Mouse (Mus musculus) hindbrain, postnatal 0 days (tissue): Measurements from ENCODE around the gene Rdm1. TPM values are rescaled to one million over a fixed set of nuclear protein-coding genes. Genes with fewer than 3 reads are reported as not detected.

Source experiments
- ATAC-seq: fragments of 200-750 bp; cut with Nextera tagmentation; 2 replicates; pipeline ENCODE4 v1.8.0; 2017; ENCODE audit warnings: mild to moderate bottlenecking, moderate TSS enrichment, moderate library complexity
- DNase-seq: peaks from one replicate; pipeline ENCODE4 v3.0.0-alpha.2; 2015; ENCODE audit warnings: low spot score
- H3K27ac ChIP-seq: fragments of 300-500 bp; sonication (generic); 2 replicates; pipeline ENCODE4 v1.5.1; 2014; ENCODE audit warnings: mild to moderate bottlenecking
- H3K27me3 ChIP-seq: fragments of 300-500 bp; sonication (generic); 2 replicates; pipeline ENCODE4 v1.6.1; 2014; ENCODE audit warnings: low read length, mixed read lengths; ENCODE audit not compliant: insufficient read depth
- H3K36me3 ChIP-seq: fragments of 300-500 bp; sonication (generic); 2 replicates; pipeline ENCODE4 v1.6.1; 2014; ENCODE audit warnings: low read length, mixed read lengths; ENCODE audit not compliant: insufficient read depth
- H3K4me1 ChIP-seq: fragments of 300-500 bp; sonication (generic); 2 replicates; pipeline ENCODE4 v1.6.1; 2014; ENCODE audit warnings: antibody characterized with exemption, low read length, mixed read lengths; ENCODE audit not compliant: insufficient read depth
- H3K4me2 ChIP-seq: fragments of 300-500 bp; sonication (generic); 2 replicates; pipeline ENCODE4 v1.6.1; 2014; ENCODE audit warnings: low read depth, mild to moderate bottlenecking, low read length, moderate library complexity, mixed read lengths
- H3K4me3 ChIP-seq: fragments of 300-500 bp; sonication (generic); 2 replicates; pipeline ENCODE4 v1.5.1; 2014; ENCODE audit warnings: low read length
- H3K9ac ChIP-seq: fragments of 300-500 bp; sonication (generic); replicated peaks from 2 replicates; pipeline ENCODE4 v1.6.1; 2014; ENCODE audit warnings: mild to moderate bottlenecking, low read length, moderate library complexity, mixed read lengths
- H3K9me3 ChIP-seq: fragments of 300-500 bp; sonication (generic); 2 replicates; pipeline ENCODE4 v1.6.1; 2016; ENCODE audit warnings: low read length, mixed read lengths
- CTCF ChIP-seq: IDR thresholded peaks from 2 replicates; pipeline ENCODE4 v1.5.1; 2016; ENCODE audit warnings: antibody characterized with exemption, control low read depth, low read depth
- WGBS: fragments of 180-500 bp; shearing (Covaris S2); extraction: QIAGEN DNeasy Blood & Tissue Kit; methylation state at CpG from one replicate; pipeline ENCODE4 v1.1.7; 2014; 5-methylcytosine and 5-hydroxymethylcytosine counted together
- polyA plus RNA-seq: library from polyadenylated mRNA; unstranded; fragments of >200 nt; fragmentation: Nextera tagmentation; extraction: Ambion mirVana; gene quantifications from 2 replicates; pipeline ENCODE4 v1.2.1, GENCODE M21; 2015
- total RNA-seq: library from RNA; depleted of rRNA; stranded (reverse); fragments of >200 nt; gene quantifications from 2 replicates; pipeline ENCODE4 v1.2.3, GENCODE M21; 2014

Rdm1 gene
- total and polyA plus RNA-seq, 2 experiments from 2014 or later: 13.8 to 15.2 TPM

DNA sequence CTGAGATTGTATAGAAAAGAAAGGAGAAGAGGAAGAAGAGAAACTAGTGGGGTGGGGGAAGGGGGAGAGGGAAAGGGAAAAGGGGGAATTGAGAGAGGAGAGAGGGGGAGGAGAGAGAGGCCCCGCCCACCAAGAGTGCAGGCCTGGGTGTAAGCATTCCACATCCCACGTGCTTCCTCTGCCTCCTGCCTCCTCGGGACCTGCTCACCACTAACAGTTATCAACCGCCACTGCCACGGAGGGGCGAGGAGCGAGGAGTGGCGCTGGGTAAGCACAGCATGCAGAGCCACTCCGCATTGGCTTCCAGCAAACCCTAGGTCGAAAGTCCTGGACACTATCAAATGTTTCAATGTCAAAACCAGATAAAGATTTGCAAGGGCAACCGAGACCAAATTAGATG lies 16.6 kb upstream of the Rdm1 start:
- WGBS: 40% methylated on average over 11 of the region's 11 CpGs
- H3K27ac ChIP-seq: no peak overlapping the region
- no peaks in the 10 kb centered on the region for H3K9me3 ChIP-seq
- no peak overlapping the region for H3K4me3 ChIP-seq
- ATAC-seq (no peak), DNase-seq (no peak)
- no peaks in the 10 kb centered on the region for H3K4me1 ChIP-seq
- H3K9ac ChIP-seq: no peak overlapping the region
- H3K27me3 ChIP-seq: no peaks in the 10 kb centered on the region
- TF ChIP-seq CTCF: no peak
- H3K4me2 ChIP-seq: no peak overlapping the region
- H3K36me3 ChIP-seq: no peaks in the 10 kb centered on the region

DNA sequence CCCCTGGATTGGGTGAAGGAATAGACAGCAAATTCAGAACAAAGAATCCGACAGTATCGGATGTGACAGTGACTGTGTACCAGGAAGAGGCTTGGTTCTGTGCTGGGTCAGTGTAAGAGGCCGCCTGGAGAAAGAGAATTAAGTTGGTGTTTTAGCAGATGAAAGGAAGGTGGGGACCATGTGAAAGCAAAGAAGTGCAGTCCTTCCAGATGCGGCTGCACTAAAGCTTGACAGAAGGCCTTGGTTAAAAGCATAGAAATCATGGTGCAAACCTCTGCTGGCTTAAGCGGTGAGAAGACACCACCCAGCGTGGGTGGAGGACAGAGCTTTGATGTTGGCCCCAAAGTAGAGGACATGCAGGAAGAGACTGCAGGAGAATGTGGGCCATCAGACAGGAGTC lies 13.4 kb upstream of the Rdm1 start:
- H3K36me3 ChIP-seq: no peaks in the 10 kb centered on the region
- H3K4me1 ChIP-seq: peaks cover 11% of the 10 kb centered on the region; the same call in 1 of the 2 replicates
- ATAC-seq (no peak), DNase-seq (no peak)
- H3K4me2 ChIP-seq: no peak overlapping the region
- 74% methylated on average over 6 of the region's 6 CpGs for WGBS
- H3K9me3 ChIP-seq: no peaks in the 10 kb centered on the region
- TF ChIP-seq CTCF: no peak
- no peak overlapping the region for H3K27ac ChIP-seq
- H3K9ac ChIP-seq: no peak overlapping the region
- no peaks in the 10 kb centered on the region for H3K27me3 ChIP-seq
- no peak overlapping the region for H3K4me3 ChIP-seq

DNA sequence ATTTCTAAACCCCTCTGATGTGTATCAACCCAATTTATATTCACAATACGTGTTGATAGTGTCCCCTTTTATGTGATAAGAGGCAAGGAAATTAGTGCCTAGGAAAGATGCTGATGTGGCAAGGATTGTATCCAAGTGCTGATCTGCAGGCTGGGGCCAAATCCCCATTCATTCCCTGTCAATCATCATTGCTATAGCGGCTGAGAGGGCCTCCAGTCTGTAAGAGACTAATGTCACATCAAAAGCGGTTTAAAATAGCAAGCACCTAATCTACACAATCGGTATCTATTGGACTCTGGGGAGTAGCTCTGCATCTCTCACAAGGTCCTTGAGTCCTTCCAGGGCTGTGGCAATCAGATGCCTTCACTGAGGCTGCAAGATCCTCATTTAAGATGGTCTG lies 12.9 kb upstream of the Rdm1 start:
- ATAC-seq (no peak), DNase-seq (no peak)
- Histone ChIP-seq H3K4me2 (no peak overlapping the region), H3K4me1 (peaks cover 11% of the 10 kb centered on the region; the same call in 1 of the 2 replicates), H3K27me3 (no peaks in the 10 kb centered on the region), H3K4me3 (no peak overlapping the region), H3K9ac (no peak overlapping the region), H3K9me3 (no peaks in the 10 kb centered on the region), H3K36me3 (no peaks in the 10 kb centered on the region), H3K27ac (no peak overlapping the region)
- TF ChIP-seq CTCF: no peak
- 50% methylated on average over 4 of the region's 4 CpGs for WGBS

DNA sequence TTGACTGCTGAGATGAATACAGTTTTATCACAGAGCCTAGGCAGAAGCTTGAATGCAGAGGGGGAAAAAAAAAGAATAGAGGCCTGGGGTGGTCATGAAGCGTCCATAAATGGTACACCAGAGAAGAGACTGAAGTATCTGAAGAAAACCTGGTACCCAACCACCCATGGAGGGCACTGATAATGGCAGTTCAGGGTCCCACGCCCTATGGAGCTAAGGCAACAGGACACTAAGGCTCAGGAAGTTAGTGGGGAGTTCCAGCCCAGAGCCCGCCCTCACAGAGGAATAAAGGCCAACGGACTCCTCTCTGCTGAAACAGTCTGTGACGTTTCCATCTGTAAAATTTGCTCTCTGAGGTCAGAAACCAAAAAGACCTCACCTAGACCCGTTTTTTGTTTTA lies 11.6 kb upstream of the Rdm1 start:
- Histone ChIP-seq H3K27me3 (no peaks in the 10 kb centered on the region), H3K9ac (no peak overlapping the region), H3K4me3 (no peak overlapping the region), H3K27ac (no peak overlapping the region), H3K4me1 (peaks cover 11% of the 10 kb centered on the region; the same call in 1 of the 2 replicates), H3K36me3 (no peaks in the 10 kb centered on the region), H3K4me2 (no peak overlapping the region), H3K9me3 (no peaks in the 10 kb centered on the region)
- 82% methylated on average over 6 of the region's 6 CpGs for WGBS
- DNase-seq: no peak
- ATAC-seq: no peak
- TF ChIP-seq CTCF: no peak

DNA sequence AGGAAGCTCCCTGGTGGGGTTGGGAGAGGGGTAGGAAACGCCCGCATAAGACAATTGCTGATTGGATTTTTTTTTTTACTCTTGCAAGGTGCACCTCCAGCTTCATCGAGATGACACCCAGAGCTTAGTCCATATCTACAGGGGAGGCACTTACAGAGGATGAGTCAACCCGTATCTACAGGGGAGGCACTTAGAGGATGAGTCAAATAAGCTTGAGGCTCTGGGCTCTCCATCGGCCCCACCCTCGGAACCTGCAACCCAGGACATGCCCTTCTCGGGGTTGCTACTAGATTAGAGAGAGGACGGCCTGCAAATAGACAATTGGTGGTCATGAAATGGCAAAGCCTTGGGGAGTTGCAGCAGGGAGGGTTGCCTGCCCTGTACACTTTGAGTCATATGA lies 10.9 kb upstream of the Rdm1 start:
- no peak overlapping the region for H3K27ac ChIP-seq
- ATAC-seq (no peak), DNase-seq (no peak)
- WGBS: 95% methylated on average over 8 of the region's 8 CpGs
- no peaks in the 10 kb centered on the region for H3K9me3 ChIP-seq
- no peak overlapping the region for H3K4me3 ChIP-seq
- no peak overlapping the region for H3K4me2 ChIP-seq
- H3K4me1 ChIP-seq: peaks cover 11% of the 10 kb centered on the region; the same call in 1 of the 2 replicates
- TF ChIP-seq CTCF: no peak
- no peaks in the 10 kb centered on the region for H3K36me3 ChIP-seq
- H3K27me3 ChIP-seq: no peaks in the 10 kb centered on the region
- H3K9ac ChIP-seq: no peak overlapping the region

DNA sequence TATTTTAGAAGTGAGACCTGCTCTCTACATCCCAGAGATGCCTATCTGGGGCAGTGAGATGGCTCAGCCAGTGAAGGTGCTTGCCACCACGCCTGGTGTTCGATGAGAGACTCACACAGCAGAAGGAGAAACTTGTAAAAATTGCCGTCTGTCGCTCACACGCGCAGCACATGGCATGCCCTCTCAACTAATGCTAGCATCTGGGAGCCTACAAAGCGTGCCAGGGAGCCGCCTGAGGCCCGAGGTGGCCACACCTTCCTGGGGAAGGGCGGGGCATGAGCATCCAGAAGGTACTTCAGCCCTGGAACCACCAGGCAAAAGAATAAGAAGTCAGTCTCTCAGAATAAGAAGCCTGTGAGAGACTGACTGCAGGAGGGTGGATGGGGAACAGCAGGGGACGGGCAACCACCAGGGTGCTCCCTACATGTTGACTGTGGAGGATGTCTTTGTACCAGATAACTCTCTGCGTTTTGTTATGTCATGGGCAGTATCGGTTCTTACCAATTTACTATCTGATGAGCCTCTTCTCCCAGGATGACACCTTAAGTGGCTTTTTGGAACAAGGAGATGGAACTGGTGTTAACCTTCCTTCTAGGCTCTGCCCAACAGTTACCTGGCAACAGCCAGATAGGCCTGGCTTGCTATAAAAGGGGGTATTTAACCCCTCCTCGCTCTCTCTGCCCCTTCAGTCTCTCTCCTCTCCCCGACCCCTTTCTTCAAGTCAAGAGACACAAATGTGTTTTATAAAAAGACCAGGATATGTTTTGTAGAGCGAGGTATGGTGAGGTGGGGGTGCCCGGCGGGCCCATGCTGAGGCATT lies 9.8 kb upstream of the Rdm1 start:
- peaks cover 11% of the 10 kb centered on the region; the same call in 1 of the 2 replicates for H3K4me1 ChIP-seq
- H3K27ac ChIP-seq: peak overlapping the region; percentile 48; the same call in 1 of the 2 replicates
- 20% methylated on average over 18 of the region's 18 CpGs for WGBS
- no peaks in the 10 kb centered on the region for H3K27me3 ChIP-seq
- no peaks in the 10 kb centered on the region for H3K36me3 ChIP-seq
- no peaks in the 10 kb centered on the region for H3K9me3 ChIP-seq
- H3K4me2 ChIP-seq: peak overlapping the region; percentile 44; the same call in 1 of the 2 replicates
- H3K9ac ChIP-seq: no peak overlapping the region
- peak; percentile 26 for TF ChIP-seq CTCF
- no peak overlapping the region for H3K4me3 ChIP-seq
- peak; percentile 63 for ATAC-seq
- DNase-seq: peak; percentile 22

DNA sequence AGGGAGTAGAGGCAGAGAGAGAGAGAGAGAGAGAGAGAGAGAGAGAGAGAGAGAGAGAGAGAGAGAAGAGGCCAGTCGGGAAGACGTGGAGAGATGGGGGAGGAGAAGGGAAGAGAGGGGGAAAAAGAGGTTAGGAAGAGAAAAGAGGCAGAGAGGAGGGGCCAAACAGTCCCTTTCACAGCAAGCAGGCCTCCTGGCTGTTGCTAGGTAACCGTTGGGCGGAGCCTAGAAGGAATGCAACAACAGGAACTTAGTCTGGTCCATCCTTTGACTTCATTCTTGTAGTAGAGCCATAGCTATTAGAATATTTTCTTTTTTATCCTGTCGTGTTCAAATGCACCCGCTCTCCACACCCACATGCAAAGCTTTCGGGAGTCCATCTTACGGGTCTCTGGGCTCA lies 9.1 kb upstream of the Rdm1 start:
- Histone ChIP-seq H3K4me1 (peaks cover 11% of the 10 kb centered on the region; the same call in 1 of the 2 replicates), H3K27me3 (no peaks in the 10 kb centered on the region), H3K27ac (peak overlapping the region; percentile 48; the same call in 1 of the 2 replicates), H3K36me3 (no peaks in the 10 kb centered on the region), H3K9me3 (no peaks in the 10 kb centered on the region), H3K4me2 (peak overlapping the region; percentile 44), H3K9ac (no peak overlapping the region), H3K4me3 (no peak overlapping the region; the same call in 1 of the 2 replicates)
- DNase-seq (peak; percentile 81), ATAC-seq (peak; percentile 77)
- no peak for TF ChIP-seq CTCF
- 3% methylated on average over 8 of the region's 8 CpGs for WGBS
